In genomic region chr2:169565751-169566150, GRCm38 (mm10) we compare ENCODE assay signal across 31 mouse cellular contexts. TPM values are rescaled to one million over a fixed set of nuclear protein-coding genes. Genes with fewer than 3 reads are reported as not detected.
DNase-seq lines count a peak whose midpoint lies in the region; ATAC-seq and TF ChIP-seq lines count a peak whose summit lies in the region.
"Had no signal": no experiment of that assay in that cellular context is flagged by ENCODE, and none has a peak within 500 bp of the region (broad histone marks: within the 10 kb centered on the region; RNA-seq: fewer than 3 reads in every experiment).

No protein-coding gene starts in this region.

- H3K27ac ChIP-seq in embryonic facial prominence, embryonic 13.5 days: peak overlapping the region; percentile 44; the same call in 1 of the 2 replicates
- no peak overlapping the region for H3K27ac ChIP-seq in embryonic facial prominence, embryonic 10.5 days (replicated peaks)
- H3K27ac ChIP-seq in heart, embryonic 11.5 days (ENCODE audit: low read depth, low read length): no peak overlapping the region
- peak overlapping the region; percentile 38; the same call in 1 of the 2 replicates for H3K27ac ChIP-seq in lung, embryonic 14.5 days (ENCODE audit: low read depth)
- H3K27ac ChIP-seq: embryonic facial prominence, embryonic 12.5 days; forebrain, embryonic 15.5 days; heart, embryonic 15.5 days; hindbrain, embryonic 10.5 days; hindbrain, embryonic 13.5 days; intestine, embryonic 15.5 days had no signal

- H3K9ac ChIP-seq in embryonic facial prominence, embryonic 13.5 days: no peak overlapping the region
- H3K9ac ChIP-seq in heart, embryonic 11.5 days (ENCODE audit: low read depth, low read length): no peak overlapping the region
- H3K9ac ChIP-seq in lung, embryonic 14.5 days: no peak overlapping the region
- H3K9ac ChIP-seq: embryonic facial prominence, embryonic 12.5 days; forebrain, embryonic 15.5 days; heart, embryonic 15.5 days; hindbrain, embryonic 13.5 days; intestine, embryonic 15.5 days had no signal

- no peak for DNase-seq in embryonic facial prominence, embryonic 10.5 days (ENCODE audit: low spot score)
- peak; percentile 28 for DNase-seq in heart, adult 11 months
- peak; percentile 61 for DNase-seq in lung, embryonic 14.5 days
- DNase-seq in lung, postnatal 10 days: no peak
- peak; percentile 57 for DNase-seq in MN1 (ENCODE audit: low spot score)
- DNase-seq in adrenal gland, postnatal 14 days: no peak
- DNase-seq: adrenal gland, postnatal 10 days; cerebellum, adult 18-20 months; cerebellum, adult 9-10 months; cerebellum, postnatal 14 days; gastrocnemius, postnatal 14 days; heart, adult 18-20 months; heart, postnatal 10 days; heart, postnatal 36 days; kidney, adult 11 months had no signal

- TF ChIP-seq CTCF in lung, embryonic 14.5 days (IDR thresholded peaks at IDR 0.05; ENCODE audit: low read depth): no peak

- H3K9me3 ChIP-seq in embryonic facial prominence, embryonic 13.5 days: 0 out of 2 replicates have a peak, but pooled peaks cover 4% of the 10 kb centered on the region
- no peaks in the 10 kb centered on the region for H3K9me3 ChIP-seq in embryonic facial prominence, embryonic 10.5 days
- no peaks in the 10 kb centered on the region for H3K9me3 ChIP-seq in heart, embryonic 11.5 days (replicated peaks; ENCODE audit: control insufficient read depth, low read length)
- H3K9me3 ChIP-seq in lung, embryonic 14.5 days (ENCODE audit: low read depth, low read length): no peaks in the 10 kb centered on the region
- H3K9me3 ChIP-seq: forebrain, embryonic 15.5 days; heart, embryonic 15.5 days; hindbrain, embryonic 10.5 days; hindbrain, embryonic 13.5 days; intestine, embryonic 15.5 days had no signal

- WGBS in embryonic facial prominence, embryonic 13.5 days: 50% methylated on average over 7 of the region's 7 CpGs
- 74% methylated on average over 7 of the region's 7 CpGs for WGBS in embryonic facial prominence, embryonic 10.5 days
- 55% methylated on average over 7 of the region's 7 CpGs for WGBS in heart, embryonic 11.5 days (ENCODE audit: insufficient replicate concordance)
- 23% methylated on average over 7 of the region's 7 CpGs for WGBS in lung, embryonic 14.5 days

- H3K4me2 ChIP-seq in embryonic facial prominence, embryonic 13.5 days: 0 out of 2 replicates have a peak overlapping the region, but pooled peaks have one; percentile 2
- no peak overlapping the region for H3K4me2 ChIP-seq in heart, embryonic 11.5 days
- no peak overlapping the region for H3K4me2 ChIP-seq in lung, embryonic 14.5 days
- H3K4me2 ChIP-seq: embryonic facial prominence, embryonic 12.5 days; forebrain, embryonic 15.5 days; heart, embryonic 15.5 days; hindbrain, embryonic 13.5 days; intestine, embryonic 15.5 days had no signal

- H3K4me1 ChIP-seq in embryonic facial prominence, embryonic 13.5 days: peaks cover 8% of the 10 kb centered on the region
- H3K4me1 ChIP-seq in embryonic facial prominence, embryonic 10.5 days: peaks cover 6% of the 10 kb centered on the region; the same call in 1 of the 2 replicates
- H3K4me1 ChIP-seq in heart, embryonic 11.5 days (ENCODE audit: control insufficient read depth, insufficient read depth, low read length): no peaks in the 10 kb centered on the region
- H3K4me1 ChIP-seq in lung, embryonic 14.5 days (ENCODE audit: insufficient read depth): no peaks in the 10 kb centered on the region
- H3K4me1 ChIP-seq: embryonic facial prominence, embryonic 12.5 days; forebrain, embryonic 15.5 days; heart, embryonic 15.5 days; hindbrain, embryonic 10.5 days; hindbrain, embryonic 13.5 days; intestine, embryonic 15.5 days had no signal

- H3K36me3 ChIP-seq in embryonic facial prominence, embryonic 13.5 days: no peaks in the 10 kb centered on the region
- H3K36me3 ChIP-seq in embryonic facial prominence, embryonic 10.5 days (replicated peaks): no peaks in the 10 kb centered on the region
- no peaks in the 10 kb centered on the region for H3K36me3 ChIP-seq in heart, embryonic 11.5 days (ENCODE audit: control insufficient read depth, insufficient read depth, low read length)
- H3K36me3 ChIP-seq in lung, embryonic 14.5 days (ENCODE audit: insufficient read depth): no peaks in the 10 kb centered on the region
- H3K36me3 ChIP-seq: embryonic facial prominence, embryonic 12.5 days; forebrain, embryonic 15.5 days; heart, embryonic 15.5 days; hindbrain, embryonic 10.5 days; hindbrain, embryonic 13.5 days; intestine, embryonic 15.5 days had no signal

- no peaks in the 10 kb centered on the region for H3K27me3 ChIP-seq in embryonic facial prominence, embryonic 13.5 days
- no peaks in the 10 kb centered on the region for H3K27me3 ChIP-seq in embryonic facial prominence, embryonic 10.5 days (replicated peaks; ENCODE audit: low read depth, poor library complexity, severe bottlenecking)
- H3K27me3 ChIP-seq in heart, embryonic 11.5 days (ENCODE audit: control insufficient read depth, insufficient read depth, low read length): no peaks in the 10 kb centered on the region
- H3K27me3 ChIP-seq in lung, embryonic 14.5 days (ENCODE audit: insufficient read depth, low read length): no peaks in the 10 kb centered on the region
- H3K27me3 ChIP-seq: embryonic facial prominence, embryonic 12.5 days; forebrain, embryonic 15.5 days; heart, embryonic 15.5 days; hindbrain, embryonic 13.5 days; intestine, embryonic 15.5 days had no signal

- no peak overlapping the region for H3K4me3 ChIP-seq in embryonic facial prominence, embryonic 13.5 days
- H3K4me3 ChIP-seq in embryonic facial prominence, embryonic 10.5 days: no peak overlapping the region
- no peak overlapping the region for H3K4me3 ChIP-seq in heart, embryonic 11.5 days (ENCODE audit: low read depth, low read length)
- H3K4me3 ChIP-seq in lung, embryonic 14.5 days (ENCODE audit: low read depth, low read length): no peak overlapping the region
- H3K4me3 ChIP-seq: embryonic facial prominence, embryonic 12.5 days; erythroblast, embryonic 14.5 days; forebrain, embryonic 15.5 days; heart, embryonic 15.5 days; hindbrain, embryonic 10.5 days; hindbrain, embryonic 13.5 days; intestine, embryonic 15.5 days had no signal

- ATAC-seq in embryonic facial prominence, embryonic 13.5 days (ENCODE audit: insufficient number of reproducible peaks, insufficient read depth, low FRiP score, low TSS enrichment, low read depth): no peak
- ATAC-seq in heart, embryonic 11.5 days (replicated peaks; ENCODE audit: insufficient number of reproducible peaks, low FRiP score, low TSS enrichment): no peak
- ATAC-seq in lung, embryonic 14.5 days (ENCODE audit: insufficient read depth): no peak
- ATAC-seq: forebrain, embryonic 15.5 days; hindbrain, embryonic 16.5 days; intestine, embryonic 15.5 days; Patski had no signal

RNA-seq across cellular contexts. Expression of gene Gm11011, which starts 21.8 kb away (rescaled TPM):
- polyA plus RNA-seq in embryonic facial prominence, embryonic 13.5 days (2015; fragmentation: Nextera tagmentation; extraction: Ambion mirVana): not detected in 2 replicates
- polyA plus RNA-seq in embryonic facial prominence, embryonic 10.5 days (2016; fragmentation: Nextera tagmentation; extraction: Ambion mirVana): not detected in 2 replicates
- polyA plus RNA-seq in heart, embryonic 11.5 days (2014; fragmentation: Nextera tagmentation; extraction: Ambion mirVana): not detected in 2 replicates
- not detected in 2 replicates for polyA plus RNA-seq in lung, embryonic 14.5 days (2014; fragmentation: Nextera tagmentation; extraction: Ambion mirVana)
- not detected in 2 replicates for total RNA-seq in adrenal gland, postnatal 14 days (2021)
- total RNA-seq: adrenal gland, adult 18-20 months; adrenal gland, postnatal 10 days; adrenal gland, postnatal 4 days; ES-E14; gastrocnemius, adult 18-20 months; gastrocnemius, postnatal 14 days; gastrocnemius, postnatal 4 days; heart, adult 18-20 months; heart, postnatal 10 days; heart, postnatal 36 days had no signal
- polyA plus RNA-seq: embryonic facial prominence, embryonic 12.5 days; erythroblast, embryonic 14.5 days; forebrain, embryonic 15.5 days; heart, embryonic 15.5 days; hindbrain, embryonic 10.5 days; hindbrain, embryonic 13.5 days; hindbrain, embryonic 16.5 days; intestine, embryonic 15.5 days; Patski had no signal

Comparison
In these comparisons a context has a peak if more than half of its experiments do, and no peak if none do; other contexts are left out.
1. H3K27ac ChIP-seq: peak in embryonic facial prominence, embryonic 13.5 days (single experiment) and lung, embryonic 14.5 days (single experiment); none in embryonic facial prominence, embryonic 10.5 days (single experiment) and heart, embryonic 11.5 days (single experiment).
2. DNase-seq: peak in heart, adult 11 months (single experiment), lung, embryonic 14.5 days (single experiment) and MN1 (single experiment); none in embryonic facial prominence, embryonic 10.5 days (single experiment), lung, postnatal 10 days (single experiment) and adrenal gland, postnatal 14 days (single experiment).